Mouse (Mus musculus): ENCODE measurements around the gene Cox6b1. TPM values are rescaled to one million over a fixed set of nuclear protein-coding genes. Genes with fewer than 3 reads are reported as not detected.

The Cox6b1 gene
- total and polyA plus RNA-seq, 3 experiments = 432 to 776 (median 581) TPM

- Histone ChIP-seq H3K4me1 (ENCODE audit: control insufficient read depth in 1 of 2, insufficient read depth in 2 of 2) (peaks cover 7 to 35% of the 10 kb centered on the region in 2 experiments; a peak in 3 of 4 replicates), H3K27ac (ENCODE audit: insufficient read depth, low read depth) (peak overlapping the region; percentile 100), H3K36me3 (replicated peaks in 1 of 2; ENCODE audit: control insufficient read depth in 1 of 2, insufficient read depth in 1 of 2, low read length in 1 of 2) (peaks cover 23 to 40% of the 10 kb centered on the region in 2 experiments), H3K9ac (ENCODE audit: insufficient read depth, low read depth) (peak overlapping the region; percentile 74), H3K79me2 (replicated peaks; ENCODE audit: control insufficient read depth, extremely low read depth, insufficient read depth, poor library complexity, severe bottlenecking) (peaks cover 58% of the 10 kb centered on the region), H3K4me3 (replicated peaks in 1 of 3; ENCODE audit: low read depth in 2 of 3, low read length in 2 of 3, poor library complexity in 1 of 3) (peak overlapping the region; percentile 84 to 93 (median 89)), H3K27me3 (replicated peaks) (no peaks in the 10 kb centered on the region), H3K9me3 (replicated peaks; ENCODE audit: low read length) (no peaks in the 10 kb centered on the region), H3K4me2 (ENCODE audit: insufficient read depth, low read depth, poor library complexity, severe bottlenecking) (peak overlapping the region; percentile 93)
- DNase-seq (ENCODE audit: extremely low read depth) = peak; percentile 75
- TF ChIP-seq SIN3A (IDR thresholded peaks at IDR 0.05; ENCODE audit: low read length) (peak; percentile 36; the same call in 1 of the 2 replicates), BHLHE40 (IDR thresholded peaks at IDR 0.05; ENCODE audit: low read depth, low read length) (peak; percentile 30; the same call in 1 of the 2 replicates), MAFK (IDR thresholded peaks at IDR 0.05; ENCODE audit: insufficient replicate concordance, low read length) (no peak), SMC3 (IDR thresholded peaks at IDR 0.05; ENCODE audit: low read depth, low read length) (peak; percentile 86), JUND (conservative IDR thresholded peaks at IDR 0.05; ENCODE audit: low read depth, low read length) (no peak), ZNF384 (IDR thresholded peaks at IDR 0.05; ENCODE audit: low read depth, low read length) (no peak), ZMIZ1 (IDR thresholded peaks at IDR 0.05; ENCODE audit: low read depth, low read length) (peak; percentile 32; the same call in 1 of the 2 replicates), USF1 (IDR thresholded peaks at IDR 0.05; ENCODE audit: low read depth, low read length) (no peak), RAD21 (IDR thresholded peaks at IDR 0.05; ENCODE audit: low read depth, low read length) (peak; percentile 87), HCFC1 (IDR thresholded peaks at IDR 0.05; ENCODE audit: low read depth, low read length) (peak; percentile 17; the same call in 1 of the 2 replicates), UBTF (IDR thresholded peaks at IDR 0.05; ENCODE audit: low read depth, low read length) (no peak), JUN (IDR thresholded peaks at IDR 0.05; ENCODE audit: insufficient read depth, low read depth, low read length) (no peak), CHD1 (IDR thresholded peaks at IDR 0.05; ENCODE audit: low read depth, low read length) (peak; percentile 39; the same call in 1 of the 2 replicates), MEF2A (IDR thresholded peaks at IDR 0.05; ENCODE audit: borderline replicate concordance, low read depth, low read length) (0 out of 2 replicates have a peak, but pooled peaks have one; percentile 8), POLR2AphosphoS2 (IDR thresholded peaks at IDR 0.05; ENCODE audit: low read depth, low read length) (no peak), CHD2 (IDR thresholded peaks at IDR 0.05; ENCODE audit: low read length) (no peak), USF2 (conservative IDR thresholded peaks at IDR 0.05; ENCODE audit: low read depth, low read length) (no peak), MAZ (IDR thresholded peaks at IDR 0.05; ENCODE audit: low read depth, low read length) (0 out of 2 replicates have a peak, but pooled peaks have one; percentile 36), KAT2A (IDR thresholded peaks at IDR 0.05; ENCODE audit: insufficient replicate concordance, low read length) (0 out of 2 replicates have a peak, but pooled peaks have one; percentile 9), MYC (IDR thresholded peaks at IDR 0.05; ENCODE audit: low read depth, low read length) (peak; percentile 34; the same call in 1 of the 2 replicates), TBP (conservative IDR thresholded peaks at IDR 0.05; ENCODE audit: low read depth, low read length) (no peak), MAX (IDR thresholded peaks at IDR 0.05; ENCODE audit: low read length) (no peak; the same call in 1 of the 2 replicates), IRF4 (IDR thresholded peaks at IDR 0.05; ENCODE audit: low read depth, low read length) (no peak; the same call in none of the 2 replicates), CTCF (conservative IDR thresholded peaks at IDR 0.05 in 1 of 2, IDR thresholded peaks at IDR 0.05 in 1 of 2; ENCODE audit: low read depth in 2 of 2, low read length in 2 of 2) (peak; percentile 72 to 93), ZC3H11A (IDR thresholded peaks at IDR 0.05; ENCODE audit: low read depth, low read length) (0 out of 2 replicates have a peak, but pooled peaks have one; percentile 26), PAX5 (IDR thresholded peaks at IDR 0.05; ENCODE audit: low read length) (no peak), POLR2A (IDR thresholded peaks at IDR 0.05; ENCODE audit: low read depth, low read length) (no peak), EP300 (IDR thresholded peaks at IDR 0.05; ENCODE audit: low read length) (no peak), E2F4 (IDR thresholded peaks at IDR 0.05; ENCODE audit: insufficient replicate concordance, low read depth, low read length) (no peak), ZKSCAN1 (IDR thresholded peaks at IDR 0.05; ENCODE audit: borderline replicate concordance, low read depth, low read length) (no peak), GABPA (IDR thresholded peaks at IDR 0.05; ENCODE audit: insufficient replicate concordance, low read depth, low read length) (no peak), NELFE (IDR thresholded peaks at IDR 0.05; ENCODE audit: low read depth, low read length) (no peak), TCF12 (IDR thresholded peaks at IDR 0.05; ENCODE audit: low read depth, low read length) (no peak), ETS1 (conservative IDR thresholded peaks at IDR 0.05; ENCODE audit: low read depth, low read length) (no peak), RCOR1 (conservative IDR thresholded peaks at IDR 0.05; ENCODE audit: low read depth, low read length) (no peak), NRF1 (IDR thresholded peaks at IDR 0.05; ENCODE audit: low read depth, low read length) (peak; percentile 54), ELF1 (IDR thresholded peaks at IDR 0.05; ENCODE audit: low read depth, low read length) (peak; percentile 48; the same call in 1 of the 2 replicates), MXI1 (IDR thresholded peaks at IDR 0.05; ENCODE audit: low read depth, low read length) (peak; percentile 71)
- dilution Hi-C loops (cut with MboI; ENCODE audit: extremely low pct_ligation_motif_present, extremely low pct_unique_long_range_greater_than_20kb, low sequenced_read_pairs) = no loop called here
- in situ Hi-C loops (cut with MboI; ENCODE audit: low pct_ligation_motif_present, low pct_unique_long_range_greater_than_20kb, low sequenced_read_pairs) = no loop called here
These were observed 36.3 kb downstream of the Cox6b1 start for GRCm38 (mm10) chr7:30589435-30590301.
